Mouse (Mus musculus): ENCODE measurements around the gene Prune1. TPM values are rescaled to one million over a fixed set of nuclear protein-coding genes. Genes with fewer than 3 reads are reported as not detected.

Prune1 gene
- total and polyA plus RNA-seq, 3 experiments = 8.4 to 9.1 (median 8.5) TPM

- peaks cover 4 to 65% of the 10 kb centered on the region in 2 experiments for H3K36me3 ChIP-seq (replicated peaks in 1 of 2; ENCODE audit: control insufficient read depth in 1 of 2, insufficient read depth in 1 of 2, low read length in 1 of 2)
- no peak for TF ChIP-seq TCF12 (IDR thresholded peaks at IDR 0.05; ENCODE audit: low read depth, low read length)
- no peak for TF ChIP-seq ZC3H11A (IDR thresholded peaks at IDR 0.05; ENCODE audit: low read depth, low read length)
- no peak for TF ChIP-seq CTCF (conservative IDR thresholded peaks at IDR 0.05 in 1 of 2, IDR thresholded peaks at IDR 0.05 in 1 of 2; ENCODE audit: low read depth in 2 of 2, low read length in 2 of 2)
- DNase-seq (ENCODE audit: extremely low read depth) = no peak
Measured at GRCm38 (mm10) chr3:95301204-95301796, 19.4 kb upstream of the Prune1 start.

GRCm38 (mm10) chr3:95298018-95298417, 16.1 kb upstream of the Prune1 start:
- TF ChIP-seq TCF12 (IDR thresholded peaks at IDR 0.05; ENCODE audit: low read depth, low read length) (no peak), RCOR1 (conservative IDR thresholded peaks at IDR 0.05; ENCODE audit: low read depth, low read length) (no peak), ELF1 (IDR thresholded peaks at IDR 0.05; ENCODE audit: low read depth, low read length) (no peak), ZC3H11A (IDR thresholded peaks at IDR 0.05; ENCODE audit: low read depth, low read length) (no peak), USF2 (conservative IDR thresholded peaks at IDR 0.05; ENCODE audit: low read depth, low read length) (no peak), SIN3A (IDR thresholded peaks at IDR 0.05; ENCODE audit: low read length) (no peak), NELFE (IDR thresholded peaks at IDR 0.05; ENCODE audit: low read depth, low read length) (no peak), CHD1 (IDR thresholded peaks at IDR 0.05; ENCODE audit: low read depth, low read length) (no peak), JUND (conservative IDR thresholded peaks at IDR 0.05; ENCODE audit: low read depth, low read length) (no peak), TBP (conservative IDR thresholded peaks at IDR 0.05; ENCODE audit: low read depth, low read length) (no peak)
- no peaks in the 10 kb centered on the region for H3K79me2 ChIP-seq (replicated peaks; ENCODE audit: control insufficient read depth, extremely low read depth, insufficient read depth, poor library complexity, severe bottlenecking)
- peaks cover 0 to 16% of the 10 kb centered on the region in 2 experiments; a peak in 3 of 4 replicates for H3K4me1 ChIP-seq (ENCODE audit: control insufficient read depth in 1 of 2, insufficient read depth in 2 of 2)
- peaks cover 21 to 74% of the 10 kb centered on the region in 2 experiments for H3K36me3 ChIP-seq (replicated peaks in 1 of 2; ENCODE audit: control insufficient read depth in 1 of 2, insufficient read depth in 1 of 2, low read length in 1 of 2)
- dilution Hi-C loops (cut with MboI; ENCODE audit: extremely low pct_ligation_motif_present, extremely low pct_unique_long_range_greater_than_20kb, low sequenced_read_pairs) (no loop called here), in situ Hi-C loops (cut with MboI; ENCODE audit: low pct_ligation_motif_present, low pct_unique_long_range_greater_than_20kb, low sequenced_read_pairs) (no loop called here)
- H3K9me3 ChIP-seq (replicated peaks; ENCODE audit: low read length) = no peaks in the 10 kb centered on the region
- H3K27me3 ChIP-seq (replicated peaks) = no peaks in the 10 kb centered on the region
- no peak overlapping the region for H3K4me2 ChIP-seq (ENCODE audit: insufficient read depth, low read depth, poor library complexity, severe bottlenecking)
- H3K27ac ChIP-seq (ENCODE audit: insufficient read depth, low read depth) = no peak overlapping the region
- H3K9ac ChIP-seq (ENCODE audit: insufficient read depth, low read depth) = no peak overlapping the region
- no peak overlapping the region for H3K4me3 ChIP-seq (replicated peaks in 1 of 3; ENCODE audit: low read depth in 2 of 3, low read length in 2 of 3, poor library complexity in 1 of 3)
- no peak for DNase-seq (ENCODE audit: extremely low read depth)

More at GRCm38 (mm10) chr3:95301204-95301796, 19.4 kb upstream of the Prune1 start:
- H3K27me3 ChIP-seq (replicated peaks) = no peaks in the 10 kb centered on the region
- in situ Hi-C loops (cut with MboI; ENCODE audit: low pct_ligation_motif_present, low pct_unique_long_range_greater_than_20kb, low sequenced_read_pairs) = no loop called here
- H3K4me2 ChIP-seq (ENCODE audit: insufficient read depth, low read depth, poor library complexity, severe bottlenecking) = no peak overlapping the region
- no peaks in the 10 kb centered on the region for H3K79me2 ChIP-seq (replicated peaks; ENCODE audit: control insufficient read depth, extremely low read depth, insufficient read depth, poor library complexity, severe bottlenecking)
- H3K4me1 ChIP-seq (ENCODE audit: control insufficient read depth in 1 of 2, insufficient read depth in 2 of 2) = peaks cover 0 to 2% of the 10 kb centered on the region in 2 experiments; a peak in 1 of 4 replicates
- no peak overlapping the region for H3K27ac ChIP-seq (ENCODE audit: insufficient read depth, low read depth)
- no peak overlapping the region for H3K4me3 ChIP-seq (replicated peaks in 1 of 3; ENCODE audit: low read depth in 2 of 3, low read length in 2 of 3, poor library complexity in 1 of 3)
- no peaks in the 10 kb centered on the region for H3K9me3 ChIP-seq (replicated peaks; ENCODE audit: low read length)
- H3K9ac ChIP-seq (ENCODE audit: insufficient read depth, low read depth) = no peak overlapping the region
- dilution Hi-C loops (cut with MboI; ENCODE audit: extremely low pct_ligation_motif_present, extremely low pct_unique_long_range_greater_than_20kb, low sequenced_read_pairs) = no loop called here

DNA sequence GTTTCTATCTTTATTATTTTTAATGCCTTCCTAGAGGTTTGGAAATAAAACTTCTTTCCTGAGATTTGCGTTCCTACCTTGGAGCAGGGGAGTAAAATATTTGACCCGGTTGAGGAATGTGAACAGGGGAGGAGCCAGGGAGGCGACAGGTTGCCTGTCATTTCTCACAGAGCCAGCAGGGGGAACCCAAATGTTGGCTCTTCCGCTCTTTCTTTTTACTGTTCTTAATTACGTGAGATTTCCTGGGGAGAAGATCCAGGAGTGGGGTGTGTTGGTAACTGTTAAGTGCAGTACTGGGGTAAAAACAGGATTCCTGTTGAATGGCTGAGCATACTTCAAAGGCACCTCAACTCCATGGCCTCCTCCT, 14.2 kb upstream of the Prune1 start:
- dilution Hi-C loops (cut with MboI; ENCODE audit: extremely low pct_ligation_motif_present, extremely low pct_unique_long_range_greater_than_20kb, low sequenced_read_pairs) (no loop called here), in situ Hi-C loops (cut with MboI; ENCODE audit: low pct_ligation_motif_present, low pct_unique_long_range_greater_than_20kb, low sequenced_read_pairs) (no loop called here)
- Histone ChIP-seq H3K9me3 (replicated peaks; ENCODE audit: low read length) (no peaks in the 10 kb centered on the region), H3K9ac (ENCODE audit: insufficient read depth, low read depth) (no peak overlapping the region), H3K4me2 (ENCODE audit: insufficient read depth, low read depth, poor library complexity, severe bottlenecking) (no peak overlapping the region), H3K27me3 (replicated peaks) (no peaks in the 10 kb centered on the region), H3K79me2 (replicated peaks; ENCODE audit: control insufficient read depth, extremely low read depth, insufficient read depth, poor library complexity, severe bottlenecking) (no peaks in the 10 kb centered on the region), H3K36me3 (replicated peaks in 1 of 2; ENCODE audit: control insufficient read depth in 1 of 2, insufficient read depth in 1 of 2, low read length in 1 of 2) (peaks cover 24 to 65% of the 10 kb centered on the region in 2 experiments), H3K4me1 (ENCODE audit: control insufficient read depth in 1 of 2, insufficient read depth in 2 of 2) (peaks cover 0 to 23% of the 10 kb centered on the region in 2 experiments; a peak in 3 of 4 replicates), H3K4me3 (replicated peaks in 1 of 3; ENCODE audit: low read depth in 2 of 3, low read length in 2 of 3, poor library complexity in 1 of 3) (no peak overlapping the region), H3K27ac (ENCODE audit: insufficient read depth, low read depth) (no peak overlapping the region)
- peak; percentile 48 for DNase-seq (ENCODE audit: extremely low read depth)
- TF ChIP-seq CHD2 (IDR thresholded peaks at IDR 0.05; ENCODE audit: low read length) (no peak), SIN3A (IDR thresholded peaks at IDR 0.05; ENCODE audit: low read length) (no peak), MEF2A (IDR thresholded peaks at IDR 0.05; ENCODE audit: borderline replicate concordance, low read depth, low read length) (no peak), IRF4 (IDR thresholded peaks at IDR 0.05; ENCODE audit: low read depth, low read length) (no peak), ELF1 (IDR thresholded peaks at IDR 0.05; ENCODE audit: low read depth, low read length) (0 out of 2 replicates have a peak, but pooled peaks have one; percentile 26), HCFC1 (IDR thresholded peaks at IDR 0.05; ENCODE audit: low read depth, low read length) (no peak), EP300 (IDR thresholded peaks at IDR 0.05; ENCODE audit: low read length) (no peak), RAD21 (IDR thresholded peaks at IDR 0.05; ENCODE audit: low read depth, low read length) (peak; percentile 55), ZKSCAN1 (IDR thresholded peaks at IDR 0.05; ENCODE audit: borderline replicate concordance, low read depth, low read length) (no peak), MAZ (IDR thresholded peaks at IDR 0.05; ENCODE audit: low read depth, low read length) (no peak), CTCF (conservative IDR thresholded peaks at IDR 0.05 in 1 of 2, IDR thresholded peaks at IDR 0.05 in 1 of 2; ENCODE audit: low read depth in 2 of 2, low read length in 2 of 2) (peak; percentile 57 to 76), KAT2A (IDR thresholded peaks at IDR 0.05; ENCODE audit: insufficient replicate concordance, low read length) (no peak), GABPA (IDR thresholded peaks at IDR 0.05; ENCODE audit: insufficient replicate concordance, low read depth, low read length) (no peak), SMC3 (IDR thresholded peaks at IDR 0.05; ENCODE audit: low read depth, low read length) (peak; percentile 55), POLR2A (IDR thresholded peaks at IDR 0.05; ENCODE audit: low read depth, low read length) (no peak), TCF12 (IDR thresholded peaks at IDR 0.05; ENCODE audit: low read depth, low read length) (no peak)
